In genomic region chr7:64058282-64058872, GRCm38 (mm10) we compare ENCODE assay signal across 10 mouse cellular contexts.
DNase-seq lines count a peak whose midpoint lies in the region; ATAC-seq and TF ChIP-seq lines count a peak whose summit lies in the region.
"Had no signal": no experiment of that assay in that cellular context is flagged by ENCODE, and none has a peak within 500 bp of the region (broad histone marks: within the 10 kb centered on the region; RNA-seq: fewer than 3 reads in every experiment).

No protein-coding gene starts in this region.

- no peak for TF ChIP-seq POLR2A in thymus, adult 2 months (IDR thresholded peaks at IDR 0.05; ENCODE audit: control insufficient read depth, extremely low read depth, insufficient read depth, low read length, poor library complexity)

- intact Hi-C loops in heart, postnatal 25 days (cut with DNase I): loop anchor here (5.0 kb wide), 2 partner anchors 121 to 206 kb away; partner anchors contain the start of gene Klf13

- no peak overlapping the region for H3K4me3 ChIP-seq in heart, embryonic 14.5 days (ENCODE audit: control insufficient read depth in 1 of 2, insufficient read depth in 1 of 2, low read depth in 1 of 2, low read length in 2 of 2)
- no peak overlapping the region for H3K4me3 ChIP-seq in thymus, adult 2 months (ENCODE audit: control insufficient read depth, insufficient read depth, low read length)
- peak overlapping the region; percentile 7 for H3K4me3 ChIP-seq in liver, embryonic 12.5 days
- H3K4me3 ChIP-seq: limb, embryonic 13.5 days had no signal

- peaks cover 8 to 16% of the 10 kb centered on the region in 2 experiments for H3K4me1 ChIP-seq in heart, embryonic 14.5 days (ENCODE audit: control insufficient read depth in 2 of 2, insufficient read depth in 2 of 2, low read length in 2 of 2)
- peaks cover 37% of the 10 kb centered on the region for H3K4me1 ChIP-seq in thymus, adult 2 months (replicated peaks; ENCODE audit: control insufficient read depth, insufficient read depth, low read length)
- peaks cover 64% of the 10 kb centered on the region for H3K4me1 ChIP-seq in liver, embryonic 12.5 days
- H3K4me1 ChIP-seq: limb, embryonic 13.5 days had no signal

- ATAC-seq in heart, embryonic 14.5 days (ENCODE audit: insufficient number of reproducible peaks, insufficient read depth, low FRiP score, low read depth): no peak
- ATAC-seq in liver, embryonic 12.5 days: peak; percentile 36

- H3K27me3 ChIP-seq in heart, embryonic 14.5 days (ENCODE audit: control insufficient read depth, insufficient read depth, low read length): no peaks in the 10 kb centered on the region
- H3K27me3 ChIP-seq in thymus, adult 2 months (ENCODE audit: control insufficient read depth, insufficient read depth, low read length): no peaks in the 10 kb centered on the region
- no peaks in the 10 kb centered on the region for H3K27me3 ChIP-seq in liver, embryonic 12.5 days (replicated peaks)
- H3K27me3 ChIP-seq: CH12.LX; limb, embryonic 13.5 days had no signal

- no peak for DNase-seq in heart, postnatal 25 days (ENCODE audit: low spot score)
- DNase-seq in thymus, adult 2 months: no peak
- no peak for DNase-seq in thymus, adult 18-20 months
- no peak for DNase-seq in ovary, adult 18-20 months (ENCODE audit: low spot score)
- no peak for DNase-seq in urinary bladder, postnatal 14 days (ENCODE audit: low spot score)
- no peak for DNase-seq in right cerebral cortex, postnatal 36 days (ENCODE audit: low spot score in 2 of 2)

- H3K36me3 ChIP-seq in heart, embryonic 14.5 days (ENCODE audit: control insufficient read depth, insufficient read depth, low read length): no peaks in the 10 kb centered on the region
- no peaks in the 10 kb centered on the region for H3K36me3 ChIP-seq in thymus, adult 2 months (ENCODE audit: control insufficient read depth, insufficient read depth, low read length)
- H3K36me3 ChIP-seq in liver, embryonic 12.5 days: no peaks in the 10 kb centered on the region
- H3K36me3 ChIP-seq: limb, embryonic 13.5 days had no signal

- no peaks in the 10 kb centered on the region for H3K9me3 ChIP-seq in heart, embryonic 14.5 days (ENCODE audit: control insufficient read depth, low read length)
- no peaks in the 10 kb centered on the region for H3K9me3 ChIP-seq in liver, embryonic 12.5 days (replicated peaks)
- H3K9me3 ChIP-seq: limb, embryonic 13.5 days had no signal

- H3K9ac ChIP-seq in heart, embryonic 14.5 days (ENCODE audit: low read length): no peak overlapping the region
- H3K9ac ChIP-seq in liver, embryonic 12.5 days: peak overlapping the region; percentile 66
- H3K9ac ChIP-seq: limb, embryonic 13.5 days had no signal

- no peak overlapping the region for H3K4me2 ChIP-seq in heart, embryonic 14.5 days (ENCODE audit: low read length)
- H3K4me2 ChIP-seq in liver, embryonic 12.5 days: peak overlapping the region; percentile 61
- H3K4me2 ChIP-seq: limb, embryonic 13.5 days had no signal

- 28% methylated on average over 4 of the region's 4 CpGs for WGBS in heart, embryonic 14.5 days
- WGBS in thymus, adult 2 months: 21% methylated on average over 4 of the region's 4 CpGs
- 11% methylated on average over 4 of the region's 4 CpGs for WGBS in liver, embryonic 12.5 days (ENCODE audit: insufficient replicate concordance)

- H3K27ac ChIP-seq in heart, embryonic 14.5 days (replicated peaks in 1 of 2; ENCODE audit: control insufficient read depth in 1 of 2, insufficient read depth in 1 of 2, low read depth in 2 of 2, low read length in 2 of 2): peak overlapping the region; percentile 56 to 71
- H3K27ac ChIP-seq in thymus, adult 2 months (ENCODE audit: control insufficient read depth, insufficient read depth, low read length): peak overlapping the region; percentile 90
- H3K27ac ChIP-seq in liver, embryonic 12.5 days: peak overlapping the region; percentile 96
- H3K27ac ChIP-seq: limb, embryonic 13.5 days had no signal

- no peak for TF ChIP-seq CTCF in thymus, adult 2 months (IDR thresholded peaks at IDR 0.05; ENCODE audit: borderline replicate concordance, control insufficient read depth, extremely low read depth, insufficient read depth, low read length, poor library complexity)
